Mouse (Mus musculus): ENCODE measurements around the gene Tekt5. TPM values are rescaled to one million over a fixed set of nuclear protein-coding genes. Genes with fewer than 3 reads are reported as not detected.
A peak's percentile ranks its signal among the peaks of the same experiment; 100 is the strongest.

Tekt5 gene
- 2.7 and 2.9 TPM in 2 replicates for polyA plus RNA-seq (2014; fragmentation: Nextera tagmentation; extraction: Ambion mirVana)

GRCm38 (mm10) chr16:10394699-10395540, at the start of gene Tekt5:
TSS of gene Tekt5 (minus strand) at chr16:10395490.
- no peak within 1 kb of the TSS for H3K27ac ChIP-seq (ENCODE audit: low read depth, low read length)
- peak within 1 kb of the TSS; percentile 47; the same call in 1 of the 2 replicates for H3K9ac ChIP-seq (ENCODE audit: low read length)
- H3K4me2 ChIP-seq (ENCODE audit: low read length): peak within 1 kb of the TSS; percentile 46
- H3K9me3 ChIP-seq (replicated peaks; ENCODE audit: control insufficient read depth, low read length): no peaks in the 10 kb centered on the region
- 8% methylated on average over 37 of the region's 37 CpGs for WGBS
- ATAC-seq (peak; percentile 46; the same call in 1 of the 2 replicates), DNase-seq (ENCODE audit: low spot score) (peak; percentile 30)
- H3K27me3 ChIP-seq (replicated peaks; ENCODE audit: control insufficient read depth, insufficient read depth, low read length): 0 out of 2 replicates have a peak, but pooled peaks cover 4% of the 10 kb centered on the region
- H3K36me3 ChIP-seq (ENCODE audit: control insufficient read depth, insufficient read depth, low read length): no peaks in the 10 kb centered on the region
- no peaks in the 10 kb centered on the region for H3K4me1 ChIP-seq (ENCODE audit: control insufficient read depth, insufficient read depth, low read length)
- peak within 1 kb of the TSS; percentile 22; the same call in 1 of the 2 replicates for H3K4me3 ChIP-seq (ENCODE audit: low read depth, low read length)

GRCm38 (mm10) chr16:10443723-10444122, 48.4 kb upstream of the Tekt5 start:
- Histone ChIP-seq H3K27me3 (replicated peaks; ENCODE audit: control insufficient read depth, insufficient read depth, low read length) (no peaks in the 10 kb centered on the region), H3K9ac (ENCODE audit: low read length) (no peak overlapping the region), H3K27ac (ENCODE audit: low read depth, low read length) (no peak overlapping the region), H3K9me3 (replicated peaks; ENCODE audit: control insufficient read depth, low read length) (no peaks in the 10 kb centered on the region), H3K4me2 (ENCODE audit: low read length) (no peak overlapping the region), H3K4me3 (ENCODE audit: low read depth, low read length) (no peak overlapping the region), H3K36me3 (ENCODE audit: control insufficient read depth, insufficient read depth, low read length) (no peaks in the 10 kb centered on the region), H3K4me1 (ENCODE audit: control insufficient read depth, insufficient read depth, low read length) (peaks cover 16% of the 10 kb centered on the region)
- ATAC-seq (no peak), DNase-seq (ENCODE audit: low spot score) (no peak)

- no peaks in the 10 kb centered on the region for H3K9me3 ChIP-seq (replicated peaks; ENCODE audit: control insufficient read depth, low read length)
- DNase-seq (ENCODE audit: low spot score) (no peak), ATAC-seq (no peak)
- H3K36me3 ChIP-seq (ENCODE audit: control insufficient read depth, insufficient read depth, low read length): no peaks in the 10 kb centered on the region
- no peaks in the 10 kb centered on the region for H3K27me3 ChIP-seq (replicated peaks; ENCODE audit: control insufficient read depth, insufficient read depth, low read length)
- H3K4me1 ChIP-seq (ENCODE audit: control insufficient read depth, insufficient read depth, low read length): peaks cover 16% of the 10 kb centered on the region
- H3K4me3 ChIP-seq (ENCODE audit: low read depth, low read length): no peak overlapping the region
- H3K9ac ChIP-seq (ENCODE audit: low read length): no peak overlapping the region
- WGBS: 88% methylated on average over 4 of the region's 4 CpGs
- no peak overlapping the region for H3K27ac ChIP-seq (ENCODE audit: low read depth, low read length)
- H3K4me2 ChIP-seq (ENCODE audit: low read length): no peak overlapping the region
Observed at GRCm38 (mm10) chr16:10441761-10442160, 46.5 kb upstream of the Tekt5 start.

- Histone ChIP-seq H3K4me3 (ENCODE audit: low read depth, low read length) (no peak overlapping the region), H3K9me3 (replicated peaks; ENCODE audit: control insufficient read depth, low read length) (no peaks in the 10 kb centered on the region), H3K27ac (ENCODE audit: low read depth, low read length) (no peak overlapping the region), H3K4me2 (ENCODE audit: low read length) (no peak overlapping the region), H3K4me1 (ENCODE audit: control insufficient read depth, insufficient read depth, low read length) (peaks cover 15% of the 10 kb centered on the region), H3K27me3 (replicated peaks; ENCODE audit: control insufficient read depth, insufficient read depth, low read length) (no peaks in the 10 kb centered on the region), H3K36me3 (ENCODE audit: control insufficient read depth, insufficient read depth, low read length) (no peaks in the 10 kb centered on the region), H3K9ac (ENCODE audit: low read length) (no peak overlapping the region)
- DNase-seq (ENCODE audit: low spot score) (no peak), ATAC-seq (no peak)
- 87% methylated on average over 6 of the region's 6 CpGs for WGBS
Observed at GRCm38 (mm10) chr16:10441328-10441727, 46.0 kb upstream of the Tekt5 start.

GRCm38 (mm10) chr16:10438055-10438454, 42.8 kb upstream of the Tekt5 start:
- DNase-seq (ENCODE audit: low spot score) (no peak), ATAC-seq (no peak)
- H3K9me3 ChIP-seq (replicated peaks; ENCODE audit: control insufficient read depth, low read length): no peaks in the 10 kb centered on the region
- H3K4me2 ChIP-seq (ENCODE audit: low read length): no peak overlapping the region
- no peak overlapping the region for H3K9ac ChIP-seq (ENCODE audit: low read length)
- H3K27me3 ChIP-seq (replicated peaks; ENCODE audit: control insufficient read depth, insufficient read depth, low read length): no peaks in the 10 kb centered on the region
- no peaks in the 10 kb centered on the region; the same call in 1 of the 2 replicates for H3K36me3 ChIP-seq (ENCODE audit: control insufficient read depth, insufficient read depth, low read length)
- H3K4me3 ChIP-seq (ENCODE audit: low read depth, low read length): no peak overlapping the region
- no peak overlapping the region for H3K27ac ChIP-seq (ENCODE audit: low read depth, low read length)
- 82% methylated on average over 5 of the region's 5 CpGs for WGBS
- no peaks in the 10 kb centered on the region; the same call in 1 of the 2 replicates for H3K4me1 ChIP-seq (ENCODE audit: control insufficient read depth, insufficient read depth, low read length)

- 91% methylated on average over 6 of the region's 6 CpGs for WGBS
Observed at GRCm38 (mm10) chr16:10436166-10436565, 40.9 kb upstream of the Tekt5 start.

GRCm38 (mm10) chr16:10433344-10433743, 38.1 kb upstream of the Tekt5 start:
- H3K36me3 ChIP-seq (ENCODE audit: control insufficient read depth, insufficient read depth, low read length): peaks cover 7% of the 10 kb centered on the region
- DNase-seq (ENCODE audit: low spot score): no peak
- no peaks in the 10 kb centered on the region for H3K4me1 ChIP-seq (ENCODE audit: control insufficient read depth, insufficient read depth, low read length)
- H3K27ac ChIP-seq (ENCODE audit: low read depth, low read length): no peak overlapping the region
- 88% methylated on average over 5 of the region's 5 CpGs for WGBS
- H3K9ac ChIP-seq (ENCODE audit: low read length): no peak overlapping the region
- H3K4me2 ChIP-seq (ENCODE audit: low read length): no peak overlapping the region
- ATAC-seq: no peak
- no peaks in the 10 kb centered on the region for H3K9me3 ChIP-seq (replicated peaks; ENCODE audit: control insufficient read depth, low read length)
- H3K27me3 ChIP-seq (replicated peaks; ENCODE audit: control insufficient read depth, insufficient read depth, low read length): no peaks in the 10 kb centered on the region
- H3K4me3 ChIP-seq (ENCODE audit: low read depth, low read length): no peak overlapping the region

More at GRCm38 (mm10) chr16:10436166-10436565, 40.9 kb upstream of the Tekt5 start:
- Histone ChIP-seq H3K4me2 (ENCODE audit: low read length) (no peak overlapping the region), H3K27ac (ENCODE audit: low read depth, low read length) (no peak overlapping the region), H3K36me3 (ENCODE audit: control insufficient read depth, insufficient read depth, low read length) (peaks cover 5% of the 10 kb centered on the region), H3K4me3 (ENCODE audit: low read depth, low read length) (no peak overlapping the region), H3K9me3 (replicated peaks; ENCODE audit: control insufficient read depth, low read length) (no peaks in the 10 kb centered on the region), H3K4me1 (ENCODE audit: control insufficient read depth, insufficient read depth, low read length) (no peaks in the 10 kb centered on the region), H3K27me3 (replicated peaks; ENCODE audit: control insufficient read depth, insufficient read depth, low read length) (no peaks in the 10 kb centered on the region), H3K9ac (ENCODE audit: low read length) (no peak overlapping the region)
- ATAC-seq: no peak
- no peak for DNase-seq (ENCODE audit: low spot score)

GRCm38 (mm10) chr16:10432387-10432786, 37.1 kb upstream of the Tekt5 start:
- Histone ChIP-seq H3K9me3 (replicated peaks; ENCODE audit: control insufficient read depth, low read length) (no peaks in the 10 kb centered on the region), H3K4me1 (ENCODE audit: control insufficient read depth, insufficient read depth, low read length) (no peaks in the 10 kb centered on the region), H3K27me3 (replicated peaks; ENCODE audit: control insufficient read depth, insufficient read depth, low read length) (no peaks in the 10 kb centered on the region), H3K27ac (ENCODE audit: low read depth, low read length) (no peak overlapping the region), H3K4me3 (ENCODE audit: low read depth, low read length) (no peak overlapping the region), H3K9ac (ENCODE audit: low read length) (no peak overlapping the region), H3K36me3 (ENCODE audit: control insufficient read depth, insufficient read depth, low read length) (peaks cover 7% of the 10 kb centered on the region), H3K4me2 (ENCODE audit: low read length) (no peak overlapping the region)
- WGBS: 90% methylated on average over 4 of the region's 4 CpGs
- no peak for DNase-seq (ENCODE audit: low spot score)
- ATAC-seq: no peak

- no peaks in the 10 kb centered on the region for H3K27me3 ChIP-seq (replicated peaks; ENCODE audit: control insufficient read depth, insufficient read depth, low read length)
- H3K4me3 ChIP-seq (ENCODE audit: low read depth, low read length): no peak overlapping the region
- no peak overlapping the region for H3K27ac ChIP-seq (ENCODE audit: low read depth, low read length)
- no peaks in the 10 kb centered on the region for H3K9me3 ChIP-seq (replicated peaks; ENCODE audit: control insufficient read depth, low read length)
- DNase-seq (ENCODE audit: low spot score) (no peak), ATAC-seq (no peak)
- H3K9ac ChIP-seq (ENCODE audit: low read length): no peak overlapping the region
- WGBS: 73% methylated on average over 1 of the region's 1 CpGs
- peaks cover 11% of the 10 kb centered on the region for H3K36me3 ChIP-seq (ENCODE audit: control insufficient read depth, insufficient read depth, low read length)
- no peak overlapping the region for H3K4me2 ChIP-seq (ENCODE audit: low read length)
- H3K4me1 ChIP-seq (ENCODE audit: control insufficient read depth, insufficient read depth, low read length): no peaks in the 10 kb centered on the region
Observed at GRCm38 (mm10) chr16:10431911-10432310, 36.6 kb upstream of the Tekt5 start.

All from forebrain, embryonic 14.5 days (tissue).